Mouse (Mus musculus) heart, adult 2 months (tissue): ENCODE results near the gene Tmx2. TPM values are rescaled to one million over a fixed set of nuclear protein-coding genes. Genes with fewer than 3 reads are reported as not detected.
A peak's percentile ranks its signal among the peaks of the same experiment; 100 is the strongest.

Source experiments
- DNase-seq, 2 experiments: peaks; one replicate each; pipeline ENCODE4 v3.0.0; 2021
- H3K27ac ChIP-seq: fragments of 200-600 bp; 2 replicates; pipeline ENCODE4 v1.8.1; 2022
- H3K27me3 ChIP-seq: fragments of 200-500 bp; 2 replicates; pipeline ENCODE4 v1.6.1; 2012; ENCODE audit warnings: mild to moderate bottlenecking, low read length, inconsistent platforms, mixed read lengths; ENCODE audit not compliant: control insufficient read depth, insufficient read depth
- H3K36me3 ChIP-seq: fragments of 200-500 bp; 2 replicates; pipeline ENCODE4 v1.6.1; 2012; ENCODE audit warnings: low read length, inconsistent platforms; ENCODE audit not compliant: control insufficient read depth, insufficient read depth
- H3K4me1 ChIP-seq: fragments of 200-500 bp; 2 replicates; pipeline ENCODE4 v1.6.1; 2011; ENCODE audit warnings: low read length; ENCODE audit not compliant: control insufficient read depth, insufficient read depth
- H3K4me3 ChIP-seq: fragments of 200-600 bp; 2 replicates; pipeline ENCODE4 v1.8.1; 2022
- H3K79me2 ChIP-seq: fragments of 200-500 bp; replicated peaks from 2 replicates; pipeline ENCODE4 v1.6.1; 2012; ENCODE audit warnings: mild to moderate bottlenecking, inconsistent platforms, low read length, moderate library complexity, mixed read lengths; ENCODE audit not compliant: control insufficient read depth, insufficient read depth
- H3K9ac ChIP-seq: fragments of 200-500 bp; 2 replicates; pipeline ENCODE4 v1.6.1; 2012; ENCODE audit warnings: low read depth, mild to moderate bottlenecking, control low read depth, inconsistent platforms, low read length, mixed read lengths
- CTCF ChIP-seq: fragments of 200-600 bp; IDR thresholded peaks from 2 replicates; pipeline ENCODE4 v1.8.1; 2022; ENCODE audit warnings: antibody characterized with exemption, mild to moderate bottlenecking, moderate library complexity
- EP300 ChIP-seq: fragments of 200-500 bp; IDR thresholded peaks from 2 replicates; pipeline ENCODE4 v1.6.1; 2011; ENCODE audit warnings: low read depth, low read length, control low read depth; ENCODE audit not compliant: insufficient read depth
- POLR2A ChIP-seq: fragments of 200-500 bp; IDR thresholded peaks from 2 replicates; pipeline ENCODE4 v1.6.1; 2011; ENCODE audit warnings: mild to moderate bottlenecking, low read depth, low read length, control low read depth; ENCODE audit not compliant: insufficient read depth
- WGBS: fragments of 180-500 bp; shearing (Covaris S2); methylation state at CpG from one replicate; pipeline ENCODE4 v1.1.7; 2018; 5-methylcytosine and 5-hydroxymethylcytosine counted together
- intact Hi-C: fragments of 180-260 bp; cut with DNase I; formaldehyde crosslinking; loops from one replicate; pipeline ENCODE4 v1.15.1; 2025
- polyA plus RNA-seq: library from polyadenylated mRNA; depleted of rRNA; stranded (reverse); fragments of >200 nt; gene quantifications from 2 replicates; pipeline ENCODE4 v1.2.3, GENCODE M21; 2012; rRNA removed
- total RNA-seq, 2 experiments: library from RNA; stranded (reverse); gene quantifications; 2 replicates each; pipeline ENCODE4 v1.2.3; 2021

Gene Tmx2
- total and polyA plus RNA-seq, 3 experiments, result 105 to 148 (median 115) TPM

DNA sequence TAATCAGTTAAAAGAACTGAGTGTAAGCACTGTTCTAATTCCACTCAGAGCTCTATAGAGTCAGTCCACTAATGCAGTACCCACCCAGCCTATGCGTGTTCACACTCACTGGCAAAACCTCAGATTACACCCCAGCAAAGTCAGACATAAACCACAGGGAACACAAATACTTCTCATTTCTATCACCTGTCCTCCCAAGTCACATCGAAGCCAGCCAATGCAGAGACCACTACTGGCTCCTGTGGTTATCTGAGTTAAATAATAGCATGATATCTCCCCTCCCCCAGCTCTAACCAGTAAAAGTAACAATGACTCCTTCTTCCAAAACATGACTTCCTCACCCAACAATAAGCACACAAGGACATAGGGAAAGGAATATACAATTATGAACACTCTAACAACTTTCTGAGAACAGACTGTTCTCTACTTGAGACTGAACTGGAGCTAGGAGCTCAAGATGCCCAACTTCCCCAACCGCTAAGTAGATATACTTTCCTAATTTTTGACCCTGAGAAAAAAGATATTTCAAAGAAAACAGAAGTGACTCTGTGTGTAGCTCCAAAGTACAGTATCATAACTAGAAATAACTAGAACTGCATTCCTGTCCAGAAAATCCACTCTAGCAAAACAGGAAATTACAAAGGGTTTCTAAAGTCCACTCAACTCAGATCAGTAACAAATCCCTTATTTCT is 55.4 kb downstream of the Tmx2 start:
- intact Hi-C loops, result loop anchor here (2.0 kb wide), 1 partner anchor 15 kb away; no protein-coding TSS in a partner anchor
- 39% methylated on average over 3 of the region's 3 CpGs for WGBS
- Histone ChIP-seq H3K9ac (no peak overlapping the region), H3K27me3 (no peaks in the 10 kb centered on the region), H3K79me2 (peaks cover 6% of the 10 kb centered on the region), H3K4me1 (peaks cover 30% of the 10 kb centered on the region), H3K36me3 (peaks cover 72% of the 10 kb centered on the region), H3K4me3 (no peak overlapping the region), H3K27ac (peak overlapping the region; percentile 58)
- DNase-seq, result no peak
- TF ChIP-seq EP300 (no peak), CTCF (no peak), POLR2A (no peak)

- TF ChIP-seq CTCF, result no peak
- WGBS, result 22% methylated on average over 2 of the region's 2 CpGs
- Histone ChIP-seq H3K36me3 (peaks cover 73% of the 10 kb centered on the region), H3K4me1 (peaks cover 28% of the 10 kb centered on the region), H3K9ac (no peak overlapping the region), H3K27ac (peak overlapping the region; percentile 58), H3K27me3 (no peaks in the 10 kb centered on the region), H3K4me3 (no peak overlapping the region), H3K79me2 (peaks cover 6% of the 10 kb centered on the region)
- intact Hi-C loops, result loop anchor here (2.0 kb wide), 1 partner anchor 16 kb away; no protein-coding TSS in a partner anchor
- no peak for DNase-seq
Observed at GRCm38 (mm10) chr2:84622668-84623067, 56.3 kb downstream of the Tmx2 start.

Other genes with a start within 250 kb of the Tmx2 start
- gene Tfpi, start 202.4 kb downstream of the Tmx2 start, total RNA-seq, result 10 to 100 TPM; 54.1 to 56.9 TPM
- 19.9 and 56.8 TPM in 2 replicates for gene Tfpi, start 202.4 kb downstream of the Tmx2 start, polyA plus RNA-seq
- gene Ctnnd1, start 28.4 kb downstream of the Tmx2 start, total RNA-seq, result 10 to 100 TPM; 53.4 to 61.4 TPM
- gene Ctnnd1, start 28.4 kb downstream of the Tmx2 start, polyA plus RNA-seq, result 26.5 and 54.5 TPM in 2 replicates
- gene Btbd18, start 20.1 kb downstream of the Tmx2 start, total RNA-seq, result not detected
- not detected in 2 replicates for gene Btbd18, start 20.1 kb downstream of the Tmx2 start, polyA plus RNA-seq
- 10 to 100 TPM; 21.8 to 28.0 TPM for gene Selenoh, start 8.4 kb downstream of the Tmx2 start, total RNA-seq
- gene Selenoh, start 8.4 kb downstream of the Tmx2 start, polyA plus RNA-seq, result 18.0 and 19.6 TPM in 2 replicates
- gene Gm28635, start 1.1 kb downstream of the Tmx2 start, total RNA-seq, result 1 to 10 TPM; 5.8 to 5.9 TPM
- not detected in 2 replicates for gene Gm28635, start 1.1 kb downstream of the Tmx2 start, polyA plus RNA-seq
- 10 to 100 TPM; 11.5 to 14.2 TPM for gene Med19, start 738 bp downstream of the Tmx2 start, total RNA-seq
- gene Med19, start 738 bp downstream of the Tmx2 start, polyA plus RNA-seq, result 6.8 and 10.4 TPM in 2 replicates
- 10 to 100 TPM; 62.8 to 72.5 TPM for gene Zdhhc5, start 36.0 kb upstream of the Tmx2 start, total RNA-seq
- gene Zdhhc5, start 36.0 kb upstream of the Tmx2 start, polyA plus RNA-seq, result 47.6 and 61.2 TPM in 2 replicates
- 1 to 10 TPM; 4.0 to 4.6 TPM for gene Clp1, start 48.2 kb upstream of the Tmx2 start, total RNA-seq
- gene Clp1, start 48.2 kb upstream of the Tmx2 start, polyA plus RNA-seq, result 3.5 and 7.4 TPM in 2 replicates
- under 1 TPM; 0.44 to 0.45 TPM for gene Ypel4, start 54.9 kb upstream of the Tmx2 start, total RNA-seq
- gene Ypel4, start 54.9 kb upstream of the Tmx2 start, polyA plus RNA-seq, result 1.5 and 1.7 TPM in 2 replicates
- 1 to 10 TPM; 1.8 to 2.0 TPM for gene Gm19426, start 64.5 kb upstream of the Tmx2 start, total RNA-seq
- gene Gm19426, start 64.5 kb upstream of the Tmx2 start, polyA plus RNA-seq, result 1.5 and 1.7 TPM in 2 replicates
- gene Serping1, start 96.3 kb upstream of the Tmx2 start, total RNA-seq, result 10 to 100 TPM; 79.7 to 81.5 TPM
- 268 and 301 TPM in 2 replicates for gene Serping1, start 96.3 kb upstream of the Tmx2 start, polyA plus RNA-seq
- 100 to 1,000 TPM in 1 of 2 experiments, 10 to 100 TPM in 1; 26.5 to 109 TPM for gene Ube2l6, start 119.7 kb upstream of the Tmx2 start, total RNA-seq
- gene Ube2l6, start 119.7 kb upstream of the Tmx2 start, polyA plus RNA-seq, result 42.0 and 131 TPM in 2 replicates
- gene Smtnl1, start 143.5 kb upstream of the Tmx2 start, total RNA-seq, result not detected
- not detected in 2 replicates for gene Smtnl1, start 143.5 kb upstream of the Tmx2 start, polyA plus RNA-seq
- gene Timm10, start 147.9 kb upstream of the Tmx2 start, total RNA-seq, result 100 to 1,000 TPM; 106 to 129 TPM
- 123 and 136 TPM in 2 replicates for gene Timm10, start 147.9 kb upstream of the Tmx2 start, polyA plus RNA-seq
- gene Slc43a1, start 159.7 kb upstream of the Tmx2 start, total RNA-seq, result 1 to 10 TPM; 2.1 to 2.3 TPM
- gene Slc43a1, start 159.7 kb upstream of the Tmx2 start, polyA plus RNA-seq, result 3.7 and 6.7 TPM in 2 replicates
- 1 to 10 TPM; 3.6 to 3.8 TPM for gene Rtn4rl2, start 207.6 kb upstream of the Tmx2 start, total RNA-seq
- 2.6 and 6.1 TPM in 2 replicates for gene Rtn4rl2, start 207.6 kb upstream of the Tmx2 start, polyA plus RNA-seq